Mouse (Mus musculus) neural tube, embryonic 12.5 days (tissue): ENCODE data around the gene Kcna7. TPM values are rescaled to one million over a fixed set of nuclear protein-coding genes. Genes with fewer than 3 reads are reported as not detected.

Experiments used
- ATAC-seq: fragments of 200-750 bp; cut with Nextera tagmentation; 2 replicates; pipeline ENCODE4 v1.8.0; 2017; ENCODE audit warnings: low read depth, mild to moderate bottlenecking, moderate TSS enrichment, moderate library complexity; ENCODE audit not compliant: low FRiP score
- H3K27ac ChIP-seq: fragments of 300-500 bp; sonication (generic); 2 replicates; pipeline ENCODE4 v1.5.1; 2016
- H3K27me3 ChIP-seq: fragments of 300-500 bp; sonication (generic); replicated peaks from 2 replicates; pipeline ENCODE4 v1.6.1; 2016; ENCODE audit warnings: mild to moderate bottlenecking
- H3K36me3 ChIP-seq: fragments of 300-500 bp; sonication (generic); 2 replicates; pipeline ENCODE4 v1.6.1; 2016; ENCODE audit warnings: mild to moderate bottlenecking
- H3K4me1 ChIP-seq: fragments of 300-500 bp; sonication (generic); 2 replicates; pipeline ENCODE4 v1.6.1; 2016
- H3K4me2 ChIP-seq: fragments of 300-500 bp; sonication (generic); replicated peaks from 2 replicates; pipeline ENCODE4 v1.6.1; 2016; ENCODE audit warnings: mild to moderate bottlenecking
- H3K4me3 ChIP-seq: fragments of 300-500 bp; sonication (generic); 2 replicates; pipeline ENCODE4 v1.5.1; 2016
- H3K9ac ChIP-seq: fragments of 300-500 bp; sonication (generic); 2 replicates; pipeline ENCODE4 v1.6.1; 2016; ENCODE audit warnings: mild to moderate bottlenecking
- H3K9me3 ChIP-seq: fragments of 300-500 bp; sonication (generic); 2 replicates; pipeline ENCODE4 v1.6.1; 2016; ENCODE audit warnings: mild to moderate bottlenecking
- WGBS: fragments of 180-500 bp; shearing (Covaris S2); methylation state at CpG from one replicate; pipeline ENCODE4 v1.1.7; 2016; 5-methylcytosine and 5-hydroxymethylcytosine counted together
- polyA plus RNA-seq: library from polyadenylated mRNA; unstranded; fragments of >200 nt; fragmentation: Nextera tagmentation; extraction: Ambion mirVana; gene quantifications from 2 replicates; pipeline ENCODE4 v1.2.1, GENCODE M21; 2016

Kcna7 gene
- polyA plus RNA-seq, 1 experiment from 2014 or later = not detected

- Histone ChIP-seq H3K27me3 (no peaks in the 10 kb centered on the region), H3K4me1 (peaks cover 43% of the 10 kb centered on the region), H3K4me3 (no peak overlapping the region), H3K4me2 (0 out of 2 replicates have a peak overlapping the region, but pooled peaks have one; percentile 7), H3K9ac (peak overlapping the region; percentile 5; the same call in 1 of the 2 replicates), H3K27ac (no peak overlapping the region), H3K9me3 (no peaks in the 10 kb centered on the region), H3K36me3 (peaks cover 27% of the 10 kb centered on the region)
- 94% methylated on average over 5 of the region's 5 CpGs for WGBS
- no peak for ATAC-seq
Measured at GRCm38 (mm10) chr7:45436444-45436843, 31.0 kb downstream of the Kcna7 start.

- no peak for ATAC-seq
- no peaks in the 10 kb centered on the region for H3K27me3 ChIP-seq
- peak overlapping the region; percentile 14; the same call in 1 of the 2 replicates for H3K4me2 ChIP-seq
- no peaks in the 10 kb centered on the region for H3K9me3 ChIP-seq
- no peak overlapping the region for H3K27ac ChIP-seq
- 22% methylated on average over 6 of the region's 6 CpGs for WGBS
- H3K4me3 ChIP-seq = no peak overlapping the region
- peaks cover 25% of the 10 kb centered on the region for H3K36me3 ChIP-seq
- peaks cover 43% of the 10 kb centered on the region for H3K4me1 ChIP-seq
- H3K9ac ChIP-seq = no peak overlapping the region
Measured at GRCm38 (mm10) chr7:45437046-45437445, 31.6 kb downstream of the Kcna7 start.

- peaks cover 42% of the 10 kb centered on the region for H3K4me1 ChIP-seq
- no peak within 1 kb of the TSS for H3K4me3 ChIP-seq
- peaks cover 23% of the 10 kb centered on the region for H3K36me3 ChIP-seq
- no peaks in the 10 kb centered on the region for H3K27me3 ChIP-seq
- H3K9ac ChIP-seq = no peak within 1 kb of the TSS
- peak within 1 kb of the TSS; percentile 14 for H3K4me2 ChIP-seq
- 17% methylated on average over 19 of the region's 19 CpGs for WGBS
- H3K9me3 ChIP-seq = no peaks in the 10 kb centered on the region
- no peak within 1 kb of the TSS for H3K27ac ChIP-seq
- no peak for ATAC-seq
Measured at GRCm38 (mm10) chr7:45437521-45438276, 32.2 kb downstream of the Kcna7 start, which contains the start of gene Ruvbl2. Ruvbl2 (minus strand) TSS chr7:45438096.

- peaks cover 63% of the 10 kb centered on the region for H3K36me3 ChIP-seq
Measured at GRCm38 (mm10) chr7:45443526-45444420, 38.3 kb downstream of the Kcna7 start.

GRCm38 (mm10) chr7:45446589-45446988 is 41.1 kb downstream of the Kcna7 start:
- Histone ChIP-seq H3K9ac (no peak overlapping the region), H3K27ac (no peak overlapping the region), H3K4me3 (no peak overlapping the region), H3K4me1 (no peaks in the 10 kb centered on the region), H3K36me3 (peaks cover 51% of the 10 kb centered on the region), H3K9me3 (no peaks in the 10 kb centered on the region), H3K4me2 (no peak overlapping the region), H3K27me3 (no peaks in the 10 kb centered on the region)
- no peak for ATAC-seq

More at GRCm38 (mm10) chr7:45443526-45444420, 38.3 kb downstream of the Kcna7 start:
- H3K4me3 ChIP-seq = no peak overlapping the region
- no peak for ATAC-seq
- no peaks in the 10 kb centered on the region for H3K4me1 ChIP-seq
- H3K9me3 ChIP-seq = no peaks in the 10 kb centered on the region
- no peak overlapping the region for H3K9ac ChIP-seq
- no peak overlapping the region for H3K27ac ChIP-seq
- H3K27me3 ChIP-seq = no peaks in the 10 kb centered on the region
- WGBS = 89% methylated on average over 22 of the region's 22 CpGs
- H3K4me2 ChIP-seq = no peak overlapping the region

GRCm38 (mm10) chr7:45447325-45447990 is 42.0 kb downstream of the Kcna7 start:
- Histone ChIP-seq H3K4me2 (no peak overlapping the region), H3K4me1 (no peaks in the 10 kb centered on the region), H3K36me3 (peaks cover 54% of the 10 kb centered on the region), H3K27me3 (no peaks in the 10 kb centered on the region), H3K9me3 (no peaks in the 10 kb centered on the region), H3K9ac (no peak overlapping the region), H3K27ac (no peak overlapping the region), H3K4me3 (no peak overlapping the region)
- 37% methylated on average over 11 of the region's 11 CpGs for WGBS
- ATAC-seq = no peak

GRCm38 (mm10) chr7:45449974-45450373 is 44.5 kb downstream of the Kcna7 start:
- no peak for ATAC-seq

GRCm38 (mm10) chr7:45451344-45451982 is 46.0 kb downstream of the Kcna7 start:
- H3K36me3 ChIP-seq = peaks cover 50% of the 10 kb centered on the region
- WGBS = 52% methylated on average over 23 of the region's 23 CpGs
- peak; percentile 70 for ATAC-seq
- no peaks in the 10 kb centered on the region for H3K4me1 ChIP-seq
- no peaks in the 10 kb centered on the region for H3K27me3 ChIP-seq
- peak overlapping the region; percentile 10; the same call in 1 of the 2 replicates for H3K4me2 ChIP-seq
- no peak overlapping the region for H3K27ac ChIP-seq
- H3K9me3 ChIP-seq = no peaks in the 10 kb centered on the region
- no peak overlapping the region for H3K9ac ChIP-seq
- no peak overlapping the region for H3K4me3 ChIP-seq

More at GRCm38 (mm10) chr7:45449974-45450373, 44.5 kb downstream of the Kcna7 start:
- Histone ChIP-seq H3K27ac (no peak overlapping the region), H3K9me3 (no peaks in the 10 kb centered on the region), H3K27me3 (no peaks in the 10 kb centered on the region), H3K4me2 (no peak overlapping the region), H3K9ac (no peak overlapping the region), H3K4me3 (no peak overlapping the region), H3K4me1 (no peaks in the 10 kb centered on the region), H3K36me3 (peaks cover 51% of the 10 kb centered on the region)
- 88% methylated on average over 1 of the region's 1 CpGs for WGBS

GRCm38 (mm10) chr7:45454971-45455370 is 49.5 kb downstream of the Kcna7 start:
- H3K36me3 ChIP-seq = peaks cover 47% of the 10 kb centered on the region
- no peaks in the 10 kb centered on the region for H3K9me3 ChIP-seq
- no peak for ATAC-seq
- WGBS = 91% methylated on average over 15 of the region's 15 CpGs
- no peaks in the 10 kb centered on the region for H3K27me3 ChIP-seq
- no peak overlapping the region for H3K27ac ChIP-seq
- no peak overlapping the region for H3K9ac ChIP-seq
- H3K4me3 ChIP-seq = no peak overlapping the region
- peaks cover 17% of the 10 kb centered on the region for H3K4me1 ChIP-seq
- no peak overlapping the region for H3K4me2 ChIP-seq

- Histone ChIP-seq H3K4me3 (no peak overlapping the region), H3K27me3 (no peaks in the 10 kb centered on the region), H3K4me2 (no peak overlapping the region), H3K4me1 (peaks cover 27% of the 10 kb centered on the region), H3K9me3 (no peaks in the 10 kb centered on the region), H3K36me3 (peaks cover 44% of the 10 kb centered on the region), H3K9ac (no peak overlapping the region), H3K27ac (no peak overlapping the region)
- WGBS = 83% methylated on average over 13 of the region's 13 CpGs
- ATAC-seq = no peak
Measured at GRCm38 (mm10) chr7:45455932-45456696, 50.7 kb downstream of the Kcna7 start.

GRCm38 (mm10) chr7:45456721-45457203 is 51.3 kb downstream of the Kcna7 start:
- Histone ChIP-seq H3K4me3 (no peak overlapping the region), H3K4me1 (peaks cover 30% of the 10 kb centered on the region), H3K9ac (no peak overlapping the region), H3K4me2 (peak overlapping the region; percentile 75), H3K27me3 (no peaks in the 10 kb centered on the region), H3K36me3 (peaks cover 44% of the 10 kb centered on the region), H3K9me3 (no peaks in the 10 kb centered on the region), H3K27ac (no peak overlapping the region)
- 61% methylated on average over 9 of the region's 9 CpGs for WGBS
- ATAC-seq = no peak
